ENCODE assay signal across 8 mouse cellular contexts in genomic region chr19:5040862-5041523, GRCm38 (mm10). TPM values are rescaled to one million over a fixed set of nuclear protein-coding genes. Genes with fewer than 3 reads are reported as not detected.
DNase-seq lines count a peak whose midpoint lies in the region; ATAC-seq lines count a peak whose summit lies in the region.

Gene Brms1 (plus strand): TSS chr19:5041354.

- H3K27ac ChIP-seq in intestine, embryonic 15.5 days = peak within 1 kb of the TSS; percentile 77

- no peaks in the 10 kb centered on the region for H3K36me3 ChIP-seq in intestine, embryonic 15.5 days

- no peaks in the 10 kb centered on the region for H3K27me3 ChIP-seq in intestine, embryonic 15.5 days (replicated peaks)

- ATAC-seq in intestine, embryonic 15.5 days = peak; percentile 80
- peak; percentile 84 for ATAC-seq in megakaryocyte-erythroid progenitor cell, adult 5-6 weeks (replicated peaks; ENCODE audit: low FRiP score, low TSS enrichment, poor library complexity, severe bottlenecking)

- 4% methylated on average over 40 of the region's 40 CpGs for WGBS in intestine, embryonic 15.5 days

- peak within 1 kb of the TSS; percentile 94 for H3K4me2 ChIP-seq in intestine, embryonic 15.5 days (replicated peaks)

- no peaks in the 10 kb centered on the region for H3K9me3 ChIP-seq in intestine, embryonic 15.5 days

- peak within 1 kb of the TSS; percentile 64 for H3K4me3 ChIP-seq in intestine, embryonic 15.5 days (replicated peaks)

- peak within 1 kb of the TSS; percentile 91 for H3K9ac ChIP-seq in intestine, embryonic 15.5 days

- peaks cover 24% of the 10 kb centered on the region for H3K4me1 ChIP-seq in intestine, embryonic 15.5 days (replicated peaks)

- intact Hi-C loops in gastrocnemius, postnatal 36 days (cut with DNase I) = no loop called here
- intact Hi-C loops in left cerebral cortex, postnatal 14 days (cut with DNase I) = no loop called here

- DNase-seq in adrenal gland, adult 2 months = peak; percentile 94
- DNase-seq in embryo, embryonic 11 days = peak; percentile 97
- DNase-seq in gastrocnemius, postnatal 36 days = peak; percentile 85 to 86
- DNase-seq in left cerebral cortex, postnatal 14 days (ENCODE audit: low spot score in 2 of 2) = peak; percentile 94
- peak; percentile 92 for DNase-seq in right cerebral cortex, postnatal 14 days
- DNase-seq in urinary bladder, postnatal 25 days (ENCODE audit: low spot score) = peak; percentile 84

RNA-seq across cellular contexts. Expression of gene Brms1, which starts in this region (rescaled TPM):
- total RNA-seq in adrenal gland, adult 2 months (2021) = 10 to 100 TPM; 28.5 to 28.8 TPM
- polyA plus RNA-seq in adrenal gland, adult 2 months (2012; rRNA removed) = 30.3 and 36.2 TPM in 2 replicates
- 10 to 100 TPM; 11.5 to 14.1 TPM for total RNA-seq in gastrocnemius, postnatal 36 days (2021)
- polyA plus RNA-seq in intestine, embryonic 15.5 days (2015; fragmentation: Nextera tagmentation; extraction: Ambion mirVana) = 37.5 and 44.7 TPM in 2 replicates
- total RNA-seq in left cerebral cortex, postnatal 14 days (2021) = 10 to 100 TPM; 14.7 to 15.1 TPM
- total RNA-seq in megakaryocyte-erythroid progenitor cell, adult 5-6 weeks (2014; fragmentation: Nextera tagmentation) = 25.3 and 37.1 TPM in 2 replicates
- total RNA-seq in megakaryocyte-erythroid progenitor cell, adult 5-6 weeks (2017) = 30.3 and 36.7 TPM in 2 replicates

Comparison
In these comparisons a context has a peak if more than half of its experiments do, and no peak if none do; other contexts are left out.
1. Peak in every context shown above with its lines: DNase-seq, ATAC-seq, H3K4me3 ChIP-seq and H3K27ac ChIP-seq.